Mouse (Mus musculus): ENCODE measurements around the gene Exoc6b. TPM values are rescaled to one million over a fixed set of nuclear protein-coding genes. Genes with fewer than 3 reads are reported as not detected.
"Not testable (repeated sequence)": the region's sequence is repeated elsewhere in the genome, so short reads cannot be mapped to it uniquely, and the experiment has no call there.

The Exoc6b gene
- 4.0 and 5.8 TPM in 2 replicates for polyA plus RNA-seq (2011; ENCODE audit: insufficient read depth, insufficient read length, low replicate concordance, missing spikeins)

GRCm38 (mm10) chr6:85069023-85069985 is at the start of gene Exoc6b:
Gene Exoc6b (minus strand): TSS chr6:85069513.
- peak; percentile 40; the same call in 1 of the 2 replicates for TF ChIP-seq POLR2A (IDR thresholded peaks at IDR 0.05; ENCODE audit: borderline replicate concordance, control insufficient read depth, low read depth, low read length)
- no peak for TF ChIP-seq CTCF (IDR thresholded peaks at IDR 0.05; ENCODE audit: control insufficient read depth, insufficient read depth, low read length)
- H3K4me1 ChIP-seq (ENCODE audit: control insufficient read depth, insufficient read depth, low read length), result no peaks in the 10 kb centered on the region; the same call in 1 of the 2 replicates
- peak within 1 kb of the TSS; percentile 91 for H3K4me3 ChIP-seq (replicated peaks; ENCODE audit: control insufficient read depth, low read depth, low read length)
- H3K27ac ChIP-seq (ENCODE audit: control insufficient read depth, insufficient read depth, low read depth, low read length, poor library complexity), result peak within 1 kb of the TSS; percentile 15; the same call in 1 of the 2 replicates
- under 1% methylated on average over 63 of the region's 63 CpGs for WGBS

GRCm38 (mm10) chr6:85117545-85118511 is 48.5 kb upstream of the Exoc6b start:
- 25% methylated on average over 10 of the region's 11 CpGs for WGBS
- not testable (repeated sequence) for H3K4me3 ChIP-seq (replicated peaks; ENCODE audit: control insufficient read depth, low read depth, low read length); H3K27ac ChIP-seq (ENCODE audit: control insufficient read depth, insufficient read depth, low read depth, low read length, poor library complexity); H3K4me1 ChIP-seq (ENCODE audit: control insufficient read depth, insufficient read depth, low read length)
- peak; percentile 54; the same call in 1 of the 2 replicates for TF ChIP-seq CTCF (IDR thresholded peaks at IDR 0.05; ENCODE audit: control insufficient read depth, insufficient read depth, low read length)

GRCm38 (mm10) chr6:85105033-85105615 is 35.8 kb upstream of the Exoc6b start:
- Histone ChIP-seq H3K4me1 (ENCODE audit: control insufficient read depth, insufficient read depth, low read length) (no peaks in the 10 kb centered on the region), H3K4me3 (replicated peaks; ENCODE audit: control insufficient read depth, low read depth, low read length) (no peak overlapping the region), H3K27ac (ENCODE audit: control insufficient read depth, insufficient read depth, low read depth, low read length, poor library complexity) (no peak overlapping the region)
- TF ChIP-seq POLR2A (IDR thresholded peaks at IDR 0.05; ENCODE audit: borderline replicate concordance, control insufficient read depth, low read depth, low read length) (no peak), CTCF (IDR thresholded peaks at IDR 0.05; ENCODE audit: control insufficient read depth, insufficient read depth, low read length) (no peak)
- WGBS, result 83% methylated on average over 10 of the region's 10 CpGs

DNA sequence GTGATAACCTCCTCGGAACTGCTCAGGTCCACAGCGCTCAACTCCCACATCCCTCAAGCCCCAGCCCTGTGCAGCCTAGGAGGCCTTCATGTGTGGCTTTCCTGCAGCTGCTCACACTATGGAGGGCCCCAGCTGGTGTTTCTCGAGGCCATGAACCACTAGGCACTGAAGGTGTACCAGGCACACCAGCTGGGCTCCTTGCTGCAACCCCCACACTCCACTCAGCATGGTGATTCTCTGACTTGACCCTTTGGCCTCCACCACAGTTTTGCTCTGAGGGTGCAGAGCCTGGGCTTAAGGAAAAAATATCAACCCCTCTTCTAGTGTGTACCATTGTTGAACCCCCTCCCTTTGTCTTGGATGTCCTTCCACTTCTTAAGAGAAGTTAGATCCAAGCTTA is 34.0 kb upstream of the Exoc6b start:
- TF ChIP-seq POLR2A (IDR thresholded peaks at IDR 0.05; ENCODE audit: borderline replicate concordance, control insufficient read depth, low read depth, low read length), result no peak
- no peak for TF ChIP-seq CTCF (IDR thresholded peaks at IDR 0.05; ENCODE audit: control insufficient read depth, insufficient read depth, low read length)
- WGBS, result 75% methylated on average over 3 of the region's 3 CpGs
- Histone ChIP-seq H3K4me1 (ENCODE audit: control insufficient read depth, insufficient read depth, low read length) (no peaks in the 10 kb centered on the region), H3K4me3 (replicated peaks; ENCODE audit: control insufficient read depth, low read depth, low read length) (no peak overlapping the region), H3K27ac (ENCODE audit: control insufficient read depth, insufficient read depth, low read depth, low read length, poor library complexity) (no peak overlapping the region)

DNA sequence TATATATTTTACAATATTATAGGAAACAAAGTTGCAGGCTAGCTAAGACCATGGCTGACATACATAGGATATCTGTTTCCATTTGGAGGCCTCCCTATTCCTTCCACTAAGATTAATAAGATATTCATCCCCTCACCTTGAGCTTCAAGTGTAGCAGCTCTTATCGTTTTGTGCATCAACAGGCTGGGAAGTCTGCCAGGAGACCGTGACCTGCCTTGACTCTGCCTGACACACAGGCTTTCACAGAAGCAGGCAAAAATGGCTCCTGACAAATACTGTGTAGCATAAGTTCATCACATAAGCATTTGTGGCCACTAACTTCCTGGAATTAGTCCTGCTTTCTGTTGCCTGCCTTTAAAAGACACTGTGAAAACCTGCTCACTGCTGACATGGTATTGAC is 27.1 kb upstream of the Exoc6b start:
- TF ChIP-seq POLR2A (IDR thresholded peaks at IDR 0.05; ENCODE audit: borderline replicate concordance, control insufficient read depth, low read depth, low read length) (no peak), CTCF (IDR thresholded peaks at IDR 0.05; ENCODE audit: control insufficient read depth, insufficient read depth, low read length) (no peak)
- Histone ChIP-seq H3K4me3 (replicated peaks; ENCODE audit: control insufficient read depth, low read depth, low read length) (no peak overlapping the region), H3K4me1 (ENCODE audit: control insufficient read depth, insufficient read depth, low read length) (no peaks in the 10 kb centered on the region), H3K27ac (ENCODE audit: control insufficient read depth, insufficient read depth, low read depth, low read length, poor library complexity) (no peak overlapping the region)
- WGBS, result 62% methylated on average over 2 of the region's 2 CpGs

DNA sequence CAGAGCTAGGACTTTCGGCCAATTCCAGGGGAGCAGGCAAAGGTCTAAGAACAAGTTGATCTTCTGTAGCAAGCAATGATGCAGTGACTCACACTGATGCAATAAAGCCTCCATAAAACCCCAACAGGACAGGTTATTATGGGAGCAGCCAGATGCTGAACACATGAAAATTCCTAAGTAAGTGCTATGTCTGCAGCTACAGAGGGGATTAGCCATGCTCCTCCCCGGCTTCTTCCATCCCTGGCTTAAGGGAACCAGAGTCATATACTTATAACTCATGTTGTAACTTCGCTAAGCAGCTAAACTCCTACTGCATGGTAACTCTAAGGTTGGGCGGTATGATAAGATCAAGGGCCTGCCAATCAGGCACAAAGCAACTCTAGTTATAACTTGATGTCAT is 18.1 kb upstream of the Exoc6b start:
- 79% methylated on average over 4 of the region's 4 CpGs for WGBS
- Histone ChIP-seq H3K4me1 (ENCODE audit: control insufficient read depth, insufficient read depth, low read length) (no peaks in the 10 kb centered on the region), H3K4me3 (replicated peaks; ENCODE audit: control insufficient read depth, low read depth, low read length) (no peak overlapping the region), H3K27ac (ENCODE audit: control insufficient read depth, insufficient read depth, low read depth, low read length, poor library complexity) (no peak overlapping the region)
- TF ChIP-seq CTCF (IDR thresholded peaks at IDR 0.05; ENCODE audit: control insufficient read depth, insufficient read depth, low read length) (no peak), POLR2A (IDR thresholded peaks at IDR 0.05; ENCODE audit: borderline replicate concordance, control insufficient read depth, low read depth, low read length) (no peak)

DNA sequence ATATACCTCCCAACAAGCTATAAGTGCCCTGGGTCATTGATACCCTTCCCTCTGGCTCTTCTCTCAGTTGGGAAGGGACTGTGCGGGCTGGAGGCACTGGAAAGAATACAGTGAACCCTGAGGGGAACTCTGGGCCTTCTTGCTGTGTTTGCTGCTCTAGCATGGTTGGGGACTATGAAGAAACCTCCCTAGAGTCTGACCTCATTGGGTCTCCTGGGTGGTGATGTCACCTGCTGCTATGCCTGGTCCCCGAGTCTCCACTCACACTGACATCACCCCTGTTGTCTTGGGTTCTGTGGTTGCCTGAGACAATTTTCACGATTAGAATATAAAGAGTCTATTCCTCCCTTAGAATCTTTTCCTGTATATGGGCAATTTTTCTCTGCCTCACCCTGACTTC is 17.3 kb upstream of the Exoc6b start:
- Histone ChIP-seq H3K4me3 (replicated peaks; ENCODE audit: control insufficient read depth, low read depth, low read length) (no peak overlapping the region), H3K27ac (ENCODE audit: control insufficient read depth, insufficient read depth, low read depth, low read length, poor library complexity) (no peak overlapping the region), H3K4me1 (ENCODE audit: control insufficient read depth, insufficient read depth, low read length) (no peaks in the 10 kb centered on the region)
- TF ChIP-seq CTCF (IDR thresholded peaks at IDR 0.05; ENCODE audit: control insufficient read depth, insufficient read depth, low read length), result no peak
- no peak for TF ChIP-seq POLR2A (IDR thresholded peaks at IDR 0.05; ENCODE audit: borderline replicate concordance, control insufficient read depth, low read depth, low read length)
- WGBS, result 39% methylated on average over 3 of the region's 3 CpGs

GRCm38 (mm10) chr6:85076179-85076720 is 6.9 kb upstream of the Exoc6b start:
- H3K4me1 ChIP-seq (ENCODE audit: control insufficient read depth, insufficient read depth, low read length); H3K4me3 ChIP-seq (replicated peaks; ENCODE audit: control insufficient read depth, low read depth, low read length); H3K27ac ChIP-seq (ENCODE audit: control insufficient read depth, insufficient read depth, low read depth, low read length, poor library complexity): not testable (repeated sequence)
- 88% methylated on average over 29 of the region's 29 CpGs for WGBS

Measured in bone marrow, adult 2 months (tissue).